Mouse (Mus musculus): ENCODE measurements at regions not wholly inside any gene's neighbourhood (a gene's known extent, or its start where the extent isn't known, plus 50 kb on each side); places are given as distances from the start of the nearest gene placed in this dataset.

GRCm38 (mm10) chr16:55634691-55635090, 204.0 kb downstream of the Nfkbiz start:
- Histone ChIP-seq H3K9ac (replicated peaks) (no peak overlapping the region), H3K9me3 (ENCODE audit: control insufficient read depth, low read length) (no peaks in the 10 kb centered on the region), H3K4me1 (replicated peaks; ENCODE audit: control insufficient read depth in 2 of 2, insufficient read depth in 2 of 2, low read length in 1 of 2) (no peaks in the 10 kb centered on the region), H3K27ac (no peak overlapping the region), H3K36me3 (replicated peaks; ENCODE audit: control insufficient read depth, insufficient read depth, low read depth) (no peaks in the 10 kb centered on the region), H3K4me3 (ENCODE audit: insufficient read depth in 1 of 2, low read depth in 2 of 2, low read length in 2 of 2) (no peak overlapping the region), H3K27me3 (ENCODE audit: control insufficient read depth, insufficient read depth, low read length) (no peaks in the 10 kb centered on the region), H3K4me2 (ENCODE audit: low read depth) (no peak overlapping the region)
- ATAC-seq (ENCODE audit: insufficient read depth) (no peak), DNase-seq (ENCODE audit: low read depth in 3 of 3, low spot score in 3 of 3) (no peak)
- TF ChIP-seq CTCF (IDR thresholded peaks at IDR 0.05; ENCODE audit: low read depth) (no peak), EP300 (IDR thresholded peaks at IDR 0.05; ENCODE audit: low read depth) (no peak)
- WGBS (ENCODE audit: insufficient replicate concordance): 47% methylated on average over 1 of the region's 1 CpGs

DNA sequence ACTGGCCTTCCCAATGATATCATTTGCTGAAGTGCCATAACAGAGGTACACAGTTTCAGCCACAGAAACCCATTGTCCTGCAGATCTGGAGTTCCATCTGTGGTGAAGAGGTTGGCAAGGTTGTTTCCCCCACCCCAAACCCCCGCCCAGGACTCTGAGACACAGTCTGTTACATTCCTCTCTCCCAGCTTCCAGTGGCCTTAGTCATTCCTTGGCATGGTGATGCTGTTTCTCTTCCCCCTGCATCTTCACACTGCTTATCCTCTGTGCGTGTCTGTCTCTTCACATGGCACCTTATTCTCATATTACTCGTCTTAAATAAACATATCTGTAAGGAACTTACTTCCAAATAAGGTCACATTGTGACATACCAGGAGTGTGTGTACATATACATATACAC, 206.5 kb downstream of the Nfkbiz start:
- no peaks in the 10 kb centered on the region for H3K36me3 ChIP-seq (replicated peaks; ENCODE audit: control insufficient read depth, insufficient read depth, low read depth)
- no peak for ATAC-seq (ENCODE audit: insufficient read depth)
- no peak for TF ChIP-seq EP300 (IDR thresholded peaks at IDR 0.05; ENCODE audit: low read depth)
- TF ChIP-seq CTCF (IDR thresholded peaks at IDR 0.05; ENCODE audit: low read depth): no peak
- H3K4me1 ChIP-seq (replicated peaks; ENCODE audit: control insufficient read depth in 2 of 2, insufficient read depth in 2 of 2, low read length in 1 of 2): no peaks in the 10 kb centered on the region
- no peaks in the 10 kb centered on the region for H3K9me3 ChIP-seq (ENCODE audit: control insufficient read depth, low read length)
- H3K4me3 ChIP-seq (ENCODE audit: insufficient read depth in 1 of 2, low read depth in 2 of 2, low read length in 2 of 2): no peak overlapping the region
- DNase-seq (ENCODE audit: low read depth in 3 of 3, low spot score in 3 of 3): no peak
- WGBS (ENCODE audit: insufficient replicate concordance): 47% methylated on average over 3 of the region's 3 CpGs
- no peak overlapping the region for H3K27ac ChIP-seq
- no peak overlapping the region for H3K9ac ChIP-seq (replicated peaks)
- H3K27me3 ChIP-seq (ENCODE audit: control insufficient read depth, insufficient read depth, low read length): no peaks in the 10 kb centered on the region
- no peak overlapping the region for H3K4me2 ChIP-seq (ENCODE audit: low read depth)

DNA sequence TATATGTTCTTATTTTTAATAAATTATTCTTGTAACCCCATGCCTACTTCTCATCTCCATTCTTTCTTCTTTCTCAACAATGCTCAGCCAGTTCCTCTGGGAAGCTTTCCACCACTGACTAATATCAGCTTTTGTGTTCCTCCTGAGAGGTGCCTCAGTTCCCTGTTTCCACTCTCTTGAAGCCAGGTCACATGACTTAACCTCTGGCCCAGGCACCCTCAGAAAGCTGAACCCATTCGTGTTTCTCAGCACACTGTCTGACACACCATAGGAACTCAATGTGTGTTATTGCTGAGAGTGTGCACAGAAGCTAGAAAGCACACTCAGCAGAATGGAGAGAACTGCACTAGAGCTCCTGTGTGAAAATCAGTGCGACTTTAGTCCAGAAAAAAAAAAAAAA, 207.1 kb downstream of the Nfkbiz start:
- 34% methylated on average over 2 of the region's 2 CpGs for WGBS (ENCODE audit: insufficient replicate concordance)
- Histone ChIP-seq H3K4me2 (ENCODE audit: low read depth) (no peak overlapping the region), H3K4me3 (ENCODE audit: insufficient read depth in 1 of 2, low read depth in 2 of 2, low read length in 2 of 2) (no peak overlapping the region), H3K36me3 (replicated peaks; ENCODE audit: control insufficient read depth, insufficient read depth, low read depth) (no peaks in the 10 kb centered on the region), H3K9me3 (ENCODE audit: control insufficient read depth, low read length) (no peaks in the 10 kb centered on the region), H3K4me1 (replicated peaks; ENCODE audit: control insufficient read depth in 2 of 2, insufficient read depth in 2 of 2, low read length in 1 of 2) (no peaks in the 10 kb centered on the region), H3K27me3 (ENCODE audit: control insufficient read depth, insufficient read depth, low read length) (no peaks in the 10 kb centered on the region), H3K27ac (no peak overlapping the region), H3K9ac (replicated peaks) (no peak overlapping the region)
- ATAC-seq (ENCODE audit: insufficient read depth) (no peak), DNase-seq (ENCODE audit: low read depth in 3 of 3, low spot score in 3 of 3) (no peak)
- TF ChIP-seq EP300 (IDR thresholded peaks at IDR 0.05; ENCODE audit: low read depth): no peak
- no peak for TF ChIP-seq CTCF (IDR thresholded peaks at IDR 0.05; ENCODE audit: low read depth)

GRCm38 (mm10) chr16:55631048-55631447, 207.7 kb downstream of the Nfkbiz start:
- ATAC-seq (ENCODE audit: insufficient read depth): no peak
- 46% methylated on average over 2 of the region's 2 CpGs for WGBS (ENCODE audit: insufficient replicate concordance)

DNA sequence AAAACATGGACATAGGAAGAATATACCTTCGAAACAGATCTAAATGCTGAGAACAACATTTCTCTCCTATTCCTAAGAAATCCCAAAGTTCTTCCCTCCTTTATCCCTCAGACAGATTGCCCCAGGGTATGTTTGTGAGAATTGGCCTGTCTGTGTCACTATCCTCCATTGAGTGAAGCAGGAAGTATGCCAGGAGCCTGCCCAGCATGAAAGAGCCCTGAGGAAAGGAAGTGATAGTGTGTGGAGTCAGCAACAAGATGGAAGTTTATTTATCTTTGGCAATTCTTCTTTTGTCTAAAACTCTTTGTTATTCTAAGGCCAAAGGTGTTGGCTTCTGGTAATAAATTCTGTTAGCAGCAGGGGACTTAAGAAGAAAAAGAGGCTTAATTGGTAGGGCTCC, 211.2 kb downstream of the Nfkbiz start:
- no peak overlapping the region for H3K9ac ChIP-seq (replicated peaks)
- H3K4me3 ChIP-seq (ENCODE audit: insufficient read depth in 1 of 2, low read depth in 2 of 2, low read length in 2 of 2): no peak overlapping the region
- no peaks in the 10 kb centered on the region for H3K4me1 ChIP-seq (replicated peaks; ENCODE audit: control insufficient read depth in 2 of 2, insufficient read depth in 2 of 2, low read length in 1 of 2)
- H3K36me3 ChIP-seq (replicated peaks; ENCODE audit: control insufficient read depth, insufficient read depth, low read depth): no peaks in the 10 kb centered on the region
- WGBS (ENCODE audit: insufficient replicate concordance): 55% methylated on average over 1 of the region's 1 CpGs
- ATAC-seq (ENCODE audit: insufficient read depth) (no peak), DNase-seq (ENCODE audit: low read depth in 3 of 3, low spot score in 3 of 3) (no peak)
- no peaks in the 10 kb centered on the region for H3K27me3 ChIP-seq (ENCODE audit: control insufficient read depth, insufficient read depth, low read length)
- no peak overlapping the region for H3K4me2 ChIP-seq (ENCODE audit: low read depth)
- TF ChIP-seq CTCF (IDR thresholded peaks at IDR 0.05; ENCODE audit: low read depth) (no peak), EP300 (IDR thresholded peaks at IDR 0.05; ENCODE audit: low read depth) (no peak)
- no peak overlapping the region for H3K27ac ChIP-seq
- H3K9me3 ChIP-seq (ENCODE audit: control insufficient read depth, low read length): no peaks in the 10 kb centered on the region

More at GRCm38 (mm10) chr16:55631048-55631447, 207.7 kb downstream of the Nfkbiz start:
- H3K27me3 ChIP-seq (ENCODE audit: control insufficient read depth, insufficient read depth, low read length): no peaks in the 10 kb centered on the region
- no peak overlapping the region for H3K4me2 ChIP-seq (ENCODE audit: low read depth)
- no peak for DNase-seq (ENCODE audit: low read depth in 3 of 3, low spot score in 3 of 3)
- no peaks in the 10 kb centered on the region for H3K4me1 ChIP-seq (replicated peaks; ENCODE audit: control insufficient read depth in 2 of 2, insufficient read depth in 2 of 2, low read length in 1 of 2)
- no peaks in the 10 kb centered on the region for H3K9me3 ChIP-seq (ENCODE audit: control insufficient read depth, low read length)
- no peak overlapping the region for H3K9ac ChIP-seq (replicated peaks)
- H3K27ac ChIP-seq: no peak overlapping the region
- H3K4me3 ChIP-seq (ENCODE audit: insufficient read depth in 1 of 2, low read depth in 2 of 2, low read length in 2 of 2): no peak overlapping the region
- TF ChIP-seq CTCF (IDR thresholded peaks at IDR 0.05; ENCODE audit: low read depth) (no peak), EP300 (IDR thresholded peaks at IDR 0.05; ENCODE audit: low read depth) (no peak)
- no peaks in the 10 kb centered on the region for H3K36me3 ChIP-seq (replicated peaks; ENCODE audit: control insufficient read depth, insufficient read depth, low read depth)
